Mouse (Mus musculus) left cerebral cortex, adult 11 months (tissue): ENCODE measurements around the gene Gpr4.

ENCODE experiments used
- DNase-seq: peaks from one replicate; pipeline ENCODE4 v3.0.0; 2022; ENCODE audit warnings: low spot score

Gene Gpr4

GRCm38 (mm10) chr7:19196676-19197075, 15.7 kb upstream of the Gpr4 start:
- DNase-seq, result no peak

GRCm38 (mm10) chr7:19197985-19198384, 14.4 kb upstream of the Gpr4 start:
- DNase-seq, result no peak

DNA sequence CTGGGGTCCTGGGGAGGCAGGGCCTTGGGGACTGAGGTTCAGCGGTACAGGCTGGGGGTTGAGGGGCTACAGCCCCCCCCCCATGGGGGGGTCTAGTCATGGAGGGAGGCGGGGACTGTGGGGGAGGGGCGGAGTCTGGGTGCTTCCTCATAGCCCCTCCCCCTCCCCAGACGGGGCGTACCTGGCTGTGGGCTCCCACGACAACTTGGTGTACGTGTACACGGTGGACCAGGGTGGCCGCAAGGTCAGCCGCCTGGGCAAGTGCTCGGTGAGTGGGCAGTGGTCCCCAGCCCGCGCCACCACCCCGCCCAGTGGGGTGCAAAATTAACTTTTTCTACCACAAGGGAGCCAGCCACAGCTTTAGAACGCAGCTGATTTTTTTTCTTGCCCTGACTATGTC, 10.7 kb upstream of the Gpr4 start:
- no peak for DNase-seq

DNA sequence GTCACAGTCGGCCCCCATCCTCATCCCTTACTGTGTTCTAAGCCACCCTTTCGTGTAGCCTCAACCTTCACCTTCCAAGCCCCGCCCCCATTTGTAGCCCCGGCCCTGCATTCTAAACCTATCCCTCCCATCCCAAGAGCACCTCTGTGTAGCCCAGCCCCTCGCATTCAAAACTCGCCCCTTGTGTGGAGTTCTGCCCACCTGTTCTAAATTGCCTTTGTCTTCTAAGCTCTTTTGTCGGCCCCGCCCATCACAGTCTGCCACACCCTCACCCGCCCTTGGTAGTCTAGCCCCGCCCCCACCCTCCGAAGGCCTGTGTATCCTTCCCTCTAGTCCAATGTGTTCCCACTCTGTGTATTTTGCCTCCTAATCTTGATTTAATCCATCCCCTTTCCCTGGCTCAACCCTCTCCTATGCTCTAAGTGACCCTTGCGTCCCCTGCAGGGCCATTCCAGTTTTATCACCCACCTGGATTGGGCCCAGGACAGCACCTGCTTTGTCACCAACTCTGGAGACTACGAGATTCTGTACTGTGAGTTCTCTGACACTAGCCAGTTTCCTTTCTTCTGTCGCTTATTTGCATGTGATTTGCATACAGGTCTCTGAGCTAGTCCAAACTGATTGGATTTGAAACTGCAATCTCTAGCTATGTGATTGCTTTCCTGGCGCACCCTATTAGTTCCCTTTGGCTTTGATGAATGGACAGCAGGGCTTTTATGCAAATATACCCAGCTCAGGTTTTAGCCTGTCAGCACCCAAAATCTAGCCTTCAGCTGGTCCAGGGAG, 10.1 kb upstream of the Gpr4 start:
- no peak for DNase-seq

- DNase-seq, result no peak
Observed at GRCm38 (mm10) chr7:19208201-19208910, 4.0 kb upstream of the Gpr4 start.

GRCm38 (mm10) chr7:19208944-19209472, 3.3 kb upstream of the Gpr4 start:
- no peak for DNase-seq

DNA sequence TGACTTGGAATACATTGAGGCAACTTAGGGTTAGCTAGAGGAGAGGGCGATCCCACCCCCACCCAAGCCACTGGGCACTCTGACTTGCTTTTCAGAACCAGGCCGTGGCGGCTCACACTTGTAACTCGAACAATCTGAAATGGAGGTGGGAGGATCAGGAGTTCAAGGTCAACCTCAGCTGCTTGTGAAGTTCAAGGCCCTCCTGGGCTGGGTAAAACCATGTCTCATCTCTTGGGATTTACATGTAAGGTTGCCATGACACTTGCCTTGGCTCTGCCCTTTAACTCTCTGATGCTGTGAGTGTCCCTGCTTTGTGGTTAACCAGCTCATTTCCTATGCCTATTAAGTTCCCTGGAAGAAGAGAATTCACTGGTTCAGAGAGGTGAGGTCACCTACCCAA, 2.8 kb upstream of the Gpr4 start:
- DNase-seq, result no peak

DNA sequence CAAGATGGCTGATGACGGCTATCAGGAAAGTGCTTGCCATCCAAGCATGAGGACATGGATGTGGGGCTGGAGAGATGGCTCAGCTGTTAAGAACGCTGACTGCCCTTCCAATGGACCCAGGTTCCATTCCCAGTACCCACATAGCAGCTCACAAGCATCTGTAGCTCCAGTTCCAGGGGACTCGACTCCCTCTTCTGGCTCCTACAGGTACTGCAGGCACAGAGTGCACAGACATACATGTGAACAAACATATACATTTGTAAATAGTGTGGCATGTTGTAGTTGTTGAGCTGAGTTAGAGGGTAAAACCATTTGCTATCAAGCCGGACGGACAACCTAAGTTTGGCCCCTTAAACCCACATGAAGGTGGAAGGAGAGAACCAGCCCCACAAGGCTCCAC, 2.3 kb upstream of the Gpr4 start:
- DNase-seq, result no peak

- no peak for DNase-seq
Observed at GRCm38 (mm10) chr7:19211041-19211675, 1.2 kb upstream of the Gpr4 start.

DNA sequence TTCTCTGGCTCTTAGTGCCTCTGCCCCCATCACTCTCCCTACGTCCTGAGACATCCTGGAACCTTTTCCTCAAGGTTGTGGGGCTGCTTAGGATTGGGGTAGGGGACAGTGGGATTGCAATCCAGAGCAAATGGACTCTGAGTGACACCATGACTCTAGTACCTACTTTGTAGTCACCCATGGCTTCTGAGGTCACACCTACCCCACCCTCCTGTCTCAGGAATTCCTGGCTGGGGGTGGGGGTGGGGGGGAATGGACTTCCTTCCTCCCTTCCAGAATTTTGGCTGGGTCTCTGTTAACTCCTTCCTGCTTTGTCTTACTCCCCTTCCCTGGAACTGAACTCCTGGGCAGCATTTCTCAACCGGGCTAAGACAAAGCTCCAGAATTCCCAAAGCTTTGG, 1.0 kb downstream of the Gpr4 start:
- no peak for DNase-seq

DNA sequence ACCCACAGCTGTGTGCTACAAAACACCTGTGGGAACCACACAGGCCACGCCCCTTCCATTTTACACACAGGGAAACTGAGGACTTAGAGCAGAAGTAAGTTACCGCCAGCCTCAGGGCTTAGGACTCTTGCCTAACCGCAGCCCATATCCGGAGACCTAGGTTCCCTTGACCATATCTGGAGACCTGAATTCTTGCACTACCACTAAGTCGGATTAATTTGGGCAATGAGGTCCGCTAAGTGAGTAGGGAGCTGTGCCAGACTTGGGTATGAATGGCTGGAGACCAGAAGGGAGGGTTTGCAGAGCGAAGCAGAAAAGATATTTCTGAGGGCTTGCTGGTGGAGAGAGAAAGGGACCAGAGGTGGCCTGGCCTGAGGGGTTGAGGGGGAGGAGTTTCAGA, 2.0 kb downstream of the Gpr4 start:
- no peak for DNase-seq

DNA sequence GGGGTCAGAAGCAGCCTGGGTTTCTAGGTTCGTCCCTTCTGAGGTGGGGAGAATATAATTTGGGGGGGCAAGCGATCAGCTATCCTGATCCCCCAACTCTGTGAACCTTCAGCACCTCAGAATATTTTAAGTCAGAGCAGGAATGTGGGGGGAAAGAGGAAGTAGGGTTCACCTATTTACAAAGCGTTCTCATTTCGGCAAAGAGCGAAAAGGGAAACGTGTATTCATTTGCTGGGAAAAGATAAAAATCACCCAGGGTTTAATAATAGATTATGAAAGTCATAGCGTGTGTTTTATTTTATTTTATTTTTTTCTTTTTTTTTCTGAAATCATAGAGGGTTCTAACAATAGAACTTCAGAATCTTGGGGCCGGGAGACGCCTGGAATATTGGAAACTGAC, 2.6 kb downstream of the Gpr4 start:
- no peak for DNase-seq

GRCm38 (mm10) chr7:19217492-19217891, 5.2 kb downstream of the Gpr4 start:
- DNase-seq, result no peak

- no peak for DNase-seq
Observed at GRCm38 (mm10) chr7:19217944-19218343, 5.6 kb downstream of the Gpr4 start.

- no peak for DNase-seq
Observed at GRCm38 (mm10) chr7:19220061-19220460, 7.7 kb downstream of the Gpr4 start.

GRCm38 (mm10) chr7:19222189-19222588, 9.9 kb downstream of the Gpr4 start:
- no peak for DNase-seq

- no peak for DNase-seq
Observed at GRCm38 (mm10) chr7:19222875-19223274, 10.5 kb downstream of the Gpr4 start.

DNA sequence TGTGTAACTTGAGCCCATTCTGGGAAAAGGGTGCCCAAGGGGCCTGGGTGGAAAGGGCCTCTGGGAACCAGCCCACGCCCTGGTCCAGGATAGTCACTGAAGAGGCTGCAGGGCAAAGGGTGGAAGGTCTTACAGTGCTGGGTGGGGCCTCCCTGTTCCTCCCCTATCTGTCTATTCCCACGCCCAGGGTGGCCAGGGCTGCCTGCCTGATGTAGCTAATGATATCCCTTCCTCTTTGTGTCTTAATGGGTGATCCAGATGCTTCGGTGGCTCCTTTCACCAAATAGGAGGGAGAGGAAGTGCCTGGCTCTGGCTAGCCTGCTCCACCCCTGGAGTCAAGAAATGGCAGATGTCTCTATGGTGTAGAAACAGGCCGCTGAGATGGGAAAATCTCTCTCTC, 12.6 kb downstream of the Gpr4 start:
- no peak for DNase-seq

DNA sequence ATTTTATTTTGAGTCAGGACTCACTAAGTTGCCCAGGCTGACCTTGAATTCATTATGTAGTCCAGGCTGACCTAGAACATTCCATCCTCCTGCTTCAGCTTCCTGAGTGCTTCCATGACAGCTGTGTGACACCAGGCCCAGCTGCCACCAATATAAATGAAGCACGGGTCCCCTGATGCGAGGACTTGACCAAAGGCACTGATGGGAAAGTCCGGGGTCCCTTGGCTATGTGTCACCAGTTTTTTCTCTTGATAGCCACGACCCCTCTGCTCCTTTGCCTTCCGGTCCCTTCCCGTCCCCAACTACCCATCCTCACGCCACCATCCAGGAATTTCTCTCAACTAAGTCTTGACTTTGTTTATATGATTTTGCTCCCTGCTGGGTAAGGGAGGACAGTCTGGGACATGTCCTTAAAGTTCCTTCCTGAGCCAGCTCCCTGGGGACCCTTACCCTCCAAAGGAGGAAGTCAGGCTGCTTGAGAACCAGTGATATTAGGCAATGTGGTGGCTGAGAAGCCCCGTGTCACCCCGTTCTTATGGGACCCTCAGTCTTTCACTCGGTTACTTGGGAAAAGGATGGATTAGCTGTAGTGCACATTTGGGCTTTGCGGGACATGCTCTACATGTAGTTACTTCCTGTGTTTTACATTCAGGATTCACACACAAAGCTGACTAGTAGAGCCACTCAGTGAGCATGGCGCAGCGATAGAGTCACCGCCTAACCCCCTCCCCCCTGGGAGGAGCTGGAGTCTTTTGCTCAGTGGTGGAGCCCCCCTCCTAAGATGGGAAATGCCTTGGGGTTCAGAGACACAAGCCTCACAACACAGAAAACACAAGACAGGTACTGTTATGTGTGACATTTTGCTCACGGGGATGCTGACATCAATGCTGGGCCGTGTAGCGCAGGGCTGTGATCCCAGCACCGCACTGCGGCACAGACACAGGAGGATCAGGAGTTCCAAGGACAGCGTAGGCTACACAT, 14.8 kb downstream of the Gpr4 start:
- peak; percentile 28 for DNase-seq

- peak; percentile 99 for DNase-seq
Observed at GRCm38 (mm10) chr7:19227883-19228792, 15.8 kb downstream of the Gpr4 start, which contains the start of gene Opa3. Opa3 (plus strand) TSS chr7:19228334.

- no peak for DNase-seq
Observed at GRCm38 (mm10) chr7:19228793-19229148, 16.4 kb downstream of the Gpr4 start.
